Mouse (Mus musculus): ENCODE results near the gene Stpg4. TPM values are rescaled to one million over a fixed set of nuclear protein-coding genes. Genes with fewer than 3 reads are reported as not detected.

The Stpg4 gene
- total and polyA plus RNA-seq, 3 experiments, result not detected

- peaks cover 0 to 4% of the 10 kb centered on the region in 2 experiments; a peak in 2 of 4 replicates for H3K4me1 ChIP-seq (ENCODE audit: control insufficient read depth in 1 of 2, insufficient read depth in 2 of 2, low read length in 2 of 2)
These were observed 59.9 kb downstream of the Stpg4 start for GRCm38 (mm10) chr17:87367640-87368039.

DNA sequence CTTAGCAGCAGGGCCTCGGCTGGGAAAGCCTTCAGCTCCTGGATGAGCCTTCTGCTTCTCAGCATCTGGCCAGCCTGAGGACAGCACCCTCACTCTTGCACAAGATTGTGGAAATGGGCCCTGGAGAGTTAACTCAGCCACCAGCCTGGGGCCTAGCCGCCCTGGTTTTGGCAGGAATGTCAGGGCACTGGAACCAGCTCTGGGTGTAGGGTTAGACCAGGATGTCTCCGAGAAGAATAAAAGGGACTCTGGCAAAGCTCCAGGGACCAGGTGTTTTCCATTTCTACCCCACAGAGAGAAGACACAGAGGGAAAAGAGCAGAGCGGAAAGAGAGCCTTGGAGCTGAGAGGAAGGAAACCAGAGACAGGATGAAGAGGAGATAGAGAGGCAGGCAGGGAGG lies 60.3 kb downstream of the Stpg4 start:
- Histone ChIP-seq H3K27ac (ENCODE audit: control insufficient read depth, low read depth, low read length) (no peak overlapping the region), H3K36me3 (ENCODE audit: control insufficient read depth in 1 of 2, insufficient read depth in 2 of 2, low read length in 2 of 2) (no peaks in the 10 kb centered on the region)
- no peak for TF ChIP-seq MXI1 (IDR thresholded peaks at IDR 0.05; ENCODE audit: low read depth, low read length)
- no peak for TF ChIP-seq BHLHE40 (IDR thresholded peaks at IDR 0.05; ENCODE audit: borderline replicate concordance, low read depth, low read length)
- TF ChIP-seq MYB (IDR thresholded peaks at IDR 0.05; ENCODE audit: low read depth, low read length), result no peak
- TF ChIP-seq TAL1 (IDR thresholded peaks at IDR 0.05; ENCODE audit: low read length), result no peak
- TF ChIP-seq EP300 (IDR thresholded peaks at IDR 0.05; ENCODE audit: low read depth in 1 of 2, low read length in 2 of 2), result no peak
- no peak for TF ChIP-seq USF1 (IDR thresholded peaks at IDR 0.05; ENCODE audit: low read depth, low read length)
- TF ChIP-seq GATA1 (IDR thresholded peaks at IDR 0.05; ENCODE audit: low read depth, low read length), result no peak
- TF ChIP-seq RCOR1 (IDR thresholded peaks at IDR 0.05; ENCODE audit: low read depth, low read length), result no peak
- no peak for TF ChIP-seq SMC3 (IDR thresholded peaks at IDR 0.05; ENCODE audit: low read depth, low read length)
- TF ChIP-seq MAX (IDR thresholded peaks at IDR 0.05; ENCODE audit: low read length), result no peak
- TF ChIP-seq ETS1 (IDR thresholded peaks at IDR 0.05; ENCODE audit: low read depth, low read length), result no peak
- TF ChIP-seq TCF12 (IDR thresholded peaks at IDR 0.05; ENCODE audit: low read depth, low read length), result no peak
- no peak for TF ChIP-seq GABPA (IDR thresholded peaks at IDR 0.05; ENCODE audit: low read depth, low read length)
- no peak for TF ChIP-seq E2F4 (IDR thresholded peaks at IDR 0.05; ENCODE audit: borderline replicate concordance, low read depth, low read length)
- TF ChIP-seq ZC3H11A (IDR thresholded peaks at IDR 0.05; ENCODE audit: low read depth, low read length), result no peak

More at GRCm38 (mm10) chr17:87367640-87368039, 59.9 kb downstream of the Stpg4 start:
- H3K4me3 ChIP-seq (ENCODE audit: control insufficient read depth in 1 of 2, insufficient read depth in 1 of 2, low read depth in 2 of 2, low read length in 2 of 2), result no peak overlapping the region
- H3K27me3 ChIP-seq (ENCODE audit: control insufficient read depth in 1 of 2, insufficient read depth in 2 of 2, low read length in 2 of 2), result no peaks in the 10 kb centered on the region
- H3K79me2 ChIP-seq (ENCODE audit: control insufficient read depth, insufficient read depth, low read length, poor library complexity), result no peaks in the 10 kb centered on the region
- TF ChIP-seq ELF1 (IDR thresholded peaks at IDR 0.05; ENCODE audit: low read depth, low read length) (no peak), MXI1 (IDR thresholded peaks at IDR 0.05; ENCODE audit: low read depth, low read length) (no peak), GABPA (IDR thresholded peaks at IDR 0.05; ENCODE audit: low read depth, low read length) (no peak), EP300 (IDR thresholded peaks at IDR 0.05; ENCODE audit: low read depth in 1 of 2, low read length in 2 of 2) (no peak), RCOR1 (IDR thresholded peaks at IDR 0.05; ENCODE audit: low read depth, low read length) (no peak), RAD21 (IDR thresholded peaks at IDR 0.05; ENCODE audit: low read depth, low read length) (no peak), MAZ (IDR thresholded peaks at IDR 0.05; ENCODE audit: low read depth, low read length) (no peak), MYB (IDR thresholded peaks at IDR 0.05; ENCODE audit: low read depth, low read length) (no peak), HCFC1 (IDR thresholded peaks at IDR 0.05; ENCODE audit: low read depth, low read length) (no peak), ZC3H11A (IDR thresholded peaks at IDR 0.05; ENCODE audit: low read depth, low read length) (no peak), USF1 (IDR thresholded peaks at IDR 0.05; ENCODE audit: low read depth, low read length) (no peak), POLR2AphosphoS5 (IDR thresholded peaks at IDR 0.05; ENCODE audit: borderline replicate concordance, low read depth, low read length) (no peak), USF2 (IDR thresholded peaks at IDR 0.05; ENCODE audit: borderline replicate concordance in 1 of 2, insufficient read depth in 1 of 2, low read depth in 1 of 2, low read length in 2 of 2) (no peak), MYC (IDR thresholded peaks at IDR 0.05; ENCODE audit: low read depth, low read length) (no peak)
- DNase-seq (ENCODE audit: low read depth, low spot score), result no peak
- no peaks in the 10 kb centered on the region for H3K36me3 ChIP-seq (ENCODE audit: control insufficient read depth in 1 of 2, insufficient read depth in 2 of 2, low read length in 2 of 2)
- H3K9me3 ChIP-seq (replicated peaks; ENCODE audit: insufficient read depth, low read length), result no peaks in the 10 kb centered on the region
- no peak overlapping the region for H3K9ac ChIP-seq (ENCODE audit: control insufficient read depth, low read depth, low read length, poor library complexity, severe bottlenecking)
- no peak overlapping the region for H3K27ac ChIP-seq (ENCODE audit: control insufficient read depth, low read depth, low read length)

More for the DNA sequence above, 60.3 kb downstream of the Stpg4 start:
- no peak overlapping the region for H3K4me3 ChIP-seq (ENCODE audit: control insufficient read depth in 1 of 2, insufficient read depth in 1 of 2, low read depth in 2 of 2, low read length in 2 of 2)
- H3K27me3 ChIP-seq (ENCODE audit: control insufficient read depth in 1 of 2, insufficient read depth in 2 of 2, low read length in 2 of 2), result no peaks in the 10 kb centered on the region
- no peak for DNase-seq (ENCODE audit: low read depth, low spot score)
- H3K9me3 ChIP-seq (replicated peaks; ENCODE audit: insufficient read depth, low read length), result no peaks in the 10 kb centered on the region
- peaks cover 0 to 4% of the 10 kb centered on the region in 2 experiments; a peak in 2 of 4 replicates for H3K4me1 ChIP-seq (ENCODE audit: control insufficient read depth in 1 of 2, insufficient read depth in 2 of 2, low read length in 2 of 2)
- H3K79me2 ChIP-seq (ENCODE audit: control insufficient read depth, insufficient read depth, low read length, poor library complexity), result no peaks in the 10 kb centered on the region
- H3K9ac ChIP-seq (ENCODE audit: control insufficient read depth, low read depth, low read length, poor library complexity, severe bottlenecking), result no peak overlapping the region
